Mouse (Mus musculus) heart, adult 2 months (tissue): ENCODE results near the gene Cdh5. TPM values are rescaled to one million over a fixed set of nuclear protein-coding genes. Genes with fewer than 3 reads are reported as not detected.
"Not testable (repeated sequence)": the region's sequence is repeated elsewhere in the genome, so short reads cannot be mapped to it uniquely, and the experiment has no call there.

ENCODE experiments used
- DNase-seq, 2 experiments: peaks; one replicate each; pipeline ENCODE4 v3.0.0; 2021
- H3K27ac ChIP-seq: fragments of 200-600 bp; 2 replicates; pipeline ENCODE4 v1.8.1; 2022
- H3K27me3 ChIP-seq: fragments of 200-500 bp; 2 replicates; pipeline ENCODE4 v1.6.1; 2012; ENCODE audit warnings: mild to moderate bottlenecking, low read length, inconsistent platforms, mixed read lengths; ENCODE audit not compliant: control insufficient read depth, insufficient read depth
- H3K36me3 ChIP-seq: fragments of 200-500 bp; 2 replicates; pipeline ENCODE4 v1.6.1; 2012; ENCODE audit warnings: low read length, inconsistent platforms; ENCODE audit not compliant: control insufficient read depth, insufficient read depth
- H3K4me1 ChIP-seq: fragments of 200-500 bp; 2 replicates; pipeline ENCODE4 v1.6.1; 2011; ENCODE audit warnings: low read length; ENCODE audit not compliant: control insufficient read depth, insufficient read depth
- H3K4me3 ChIP-seq: fragments of 200-600 bp; 2 replicates; pipeline ENCODE4 v1.8.1; 2022
- H3K79me2 ChIP-seq: fragments of 200-500 bp; replicated peaks from 2 replicates; pipeline ENCODE4 v1.6.1; 2012; ENCODE audit warnings: mild to moderate bottlenecking, inconsistent platforms, low read length, moderate library complexity, mixed read lengths; ENCODE audit not compliant: control insufficient read depth, insufficient read depth
- H3K9ac ChIP-seq: fragments of 200-500 bp; 2 replicates; pipeline ENCODE4 v1.6.1; 2012; ENCODE audit warnings: low read depth, mild to moderate bottlenecking, control low read depth, inconsistent platforms, low read length, mixed read lengths
- CTCF ChIP-seq: fragments of 200-600 bp; IDR thresholded peaks from 2 replicates; pipeline ENCODE4 v1.8.1; 2022; ENCODE audit warnings: antibody characterized with exemption, mild to moderate bottlenecking, moderate library complexity
- EP300 ChIP-seq: fragments of 200-500 bp; IDR thresholded peaks from 2 replicates; pipeline ENCODE4 v1.6.1; 2011; ENCODE audit warnings: low read depth, low read length, control low read depth; ENCODE audit not compliant: insufficient read depth
- POLR2A ChIP-seq: fragments of 200-500 bp; IDR thresholded peaks from 2 replicates; pipeline ENCODE4 v1.6.1; 2011; ENCODE audit warnings: mild to moderate bottlenecking, low read depth, low read length, control low read depth; ENCODE audit not compliant: insufficient read depth
- WGBS: fragments of 180-500 bp; shearing (Covaris S2); methylation state at CpG from one replicate; pipeline ENCODE4 v1.1.7; 2018; 5-methylcytosine and 5-hydroxymethylcytosine counted together
- intact Hi-C: fragments of 180-260 bp; cut with DNase I; formaldehyde crosslinking; loops from one replicate; pipeline ENCODE4 v1.15.1; 2025
- polyA plus RNA-seq: library from polyadenylated mRNA; depleted of rRNA; stranded (reverse); fragments of >200 nt; gene quantifications from 2 replicates; pipeline ENCODE4 v1.2.3, GENCODE M21; 2012
- total RNA-seq, 2 experiments: library from RNA; stranded (reverse); gene quantifications; 2 replicates each; pipeline ENCODE4 v1.2.3; 2021

Gene Cdh5
- total and polyA plus RNA-seq, 3 experiments, result 112 to 115 (median 113) TPM

DNA sequence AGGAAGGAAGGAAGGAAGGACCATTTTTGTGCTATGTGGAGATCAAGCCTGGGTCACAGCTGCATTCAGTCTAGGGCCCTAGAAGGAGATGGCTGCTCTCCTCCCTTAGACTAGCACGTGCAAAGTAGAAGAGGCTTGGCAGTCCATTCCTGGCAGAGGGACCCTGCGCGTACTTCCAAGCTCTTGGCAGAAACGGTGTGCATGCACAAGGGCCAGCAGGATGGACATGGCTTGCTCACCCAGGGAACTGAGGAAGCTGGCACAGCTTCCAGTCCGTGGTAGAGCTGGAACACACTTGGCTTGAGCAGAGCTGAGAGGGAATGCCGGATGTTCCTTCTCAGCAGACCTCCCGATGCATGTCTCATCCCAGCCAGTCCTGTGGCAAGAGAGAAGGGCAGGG is 36.2 kb upstream of the Cdh5 start:
- Histone ChIP-seq H3K4me1 (peaks cover 2% of the 10 kb centered on the region; the same call in 1 of the 2 replicates), H3K4me3 (no peak overlapping the region), H3K79me2 (no peaks in the 10 kb centered on the region), H3K36me3 (no peaks in the 10 kb centered on the region), H3K9ac (no peak overlapping the region), H3K27ac (no peak overlapping the region), H3K27me3 (no peaks in the 10 kb centered on the region)
- TF ChIP-seq EP300, result no peak
- peak; percentile 26 to 44 for DNase-seq
- 50% methylated on average over 7 of the region's 7 CpGs for WGBS
- intact Hi-C loops, result no loop called here

DNA sequence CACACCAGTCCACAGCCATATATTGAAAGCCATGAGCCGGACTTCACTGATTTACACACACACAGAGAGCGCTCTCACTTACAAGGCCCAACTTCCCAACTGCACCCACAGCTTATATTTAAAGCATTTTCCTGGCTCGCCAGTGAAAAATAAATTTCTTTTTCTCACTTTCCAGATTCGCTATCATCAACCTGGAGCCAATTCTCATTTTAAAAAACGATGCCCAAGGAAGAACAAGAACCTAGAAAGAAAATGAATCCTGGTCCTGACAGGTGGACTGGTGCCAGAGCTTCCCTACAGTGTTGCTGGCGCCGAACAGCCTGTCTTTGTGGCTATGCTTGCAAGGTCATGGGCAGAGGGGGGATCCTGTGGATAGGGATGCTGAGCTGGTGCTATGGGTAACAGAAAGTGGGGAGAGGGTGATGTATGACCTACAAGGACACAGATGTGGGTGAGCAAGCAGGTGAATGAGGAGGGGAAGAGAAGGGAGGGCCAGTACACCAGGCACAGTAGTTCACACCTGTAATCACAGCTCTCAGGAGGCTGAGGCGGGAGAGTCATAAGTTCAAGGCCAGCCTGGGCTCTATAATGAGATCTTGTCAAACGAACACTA is 35.4 kb upstream of the Cdh5 start:
- intact Hi-C loops, result no loop called here

DNA sequence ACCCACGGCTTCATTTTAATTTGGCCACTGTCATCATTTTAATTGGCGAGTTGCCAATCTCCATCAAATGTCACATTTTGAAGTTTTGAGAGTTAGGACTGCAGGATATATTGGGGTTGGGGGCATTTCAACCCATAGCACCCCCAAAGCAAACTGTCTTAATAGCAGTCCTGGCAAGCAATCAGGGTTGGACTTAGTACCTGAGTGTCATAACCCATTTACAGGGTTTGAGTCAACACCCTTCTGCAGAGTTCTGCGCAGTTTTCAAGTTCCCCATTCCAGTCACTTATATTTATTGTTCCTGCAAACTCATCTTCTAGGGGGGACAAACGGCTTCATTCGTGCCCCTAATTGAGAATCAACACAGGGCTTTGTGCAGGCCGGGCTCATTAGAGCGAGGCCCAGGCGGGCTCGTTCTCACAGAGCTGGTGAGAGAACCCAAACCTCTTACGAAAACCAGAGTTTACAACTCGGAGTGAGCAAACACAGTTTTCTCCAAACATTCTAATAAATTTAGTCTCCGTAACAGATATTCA is 34.0 kb upstream of the Cdh5 start:
- peak in 1 of 2 experiments; percentile 5 for DNase-seq
- WGBS, result 90% methylated on average over 12 of the region's 12 CpGs

More for the DNA sequence above, 35.4 kb upstream of the Cdh5 start:
- Histone ChIP-seq H3K9ac (no peak overlapping the region), H3K36me3 (no peaks in the 10 kb centered on the region), H3K79me2 (no peaks in the 10 kb centered on the region), H3K4me1 (peaks cover 2% of the 10 kb centered on the region; the same call in 1 of the 2 replicates), H3K27me3 (no peaks in the 10 kb centered on the region), H3K4me3 (no peak overlapping the region), H3K27ac (no peak overlapping the region)
- 85% methylated on average over 9 of the region's 9 CpGs for WGBS
- peak in 1 of 2 experiments; percentile 6 for DNase-seq
- TF ChIP-seq POLR2A (no peak), EP300 (no peak), CTCF (no peak)

DNA sequence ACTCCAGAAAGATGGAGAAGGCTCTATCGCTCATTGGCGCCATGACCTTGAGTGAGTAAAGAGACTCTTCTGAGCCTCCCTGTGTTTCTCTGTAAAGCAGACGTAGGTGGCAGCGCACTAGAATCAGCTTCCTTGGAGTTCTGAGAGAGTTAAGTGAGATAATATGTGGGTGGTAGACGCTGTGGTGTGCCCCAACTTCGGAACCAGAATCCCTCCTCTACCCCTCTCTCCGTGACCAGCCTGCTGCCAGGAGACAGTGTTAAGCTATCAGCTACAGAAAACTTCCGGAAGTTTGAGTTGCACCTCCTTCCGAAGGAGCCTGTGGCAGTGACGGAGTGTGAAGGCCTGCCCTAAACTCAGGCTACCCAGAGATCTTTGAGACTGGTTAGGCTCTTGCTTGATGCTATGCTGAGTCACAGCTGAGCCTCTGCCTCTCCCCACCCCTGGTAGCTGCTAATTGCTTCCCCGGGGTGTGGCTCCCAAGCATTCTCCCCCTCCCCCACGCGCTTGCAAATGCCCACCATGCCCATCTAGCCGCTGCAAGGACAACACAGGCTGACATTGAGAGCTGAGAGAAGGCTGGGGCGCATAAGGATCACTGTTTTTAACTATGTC is 32.9 kb upstream of the Cdh5 start:
- no peaks in the 10 kb centered on the region for H3K27me3 ChIP-seq
- H3K4me1 ChIP-seq, result peaks cover 2% of the 10 kb centered on the region; the same call in 1 of the 2 replicates
- no peak for DNase-seq
- H3K9ac ChIP-seq, result no peak overlapping the region
- no peak overlapping the region for H3K27ac ChIP-seq
- no peak overlapping the region for H3K4me3 ChIP-seq
- H3K79me2 ChIP-seq, result no peaks in the 10 kb centered on the region
- intact Hi-C loops, result no loop called here
- TF ChIP-seq CTCF (no peak), EP300 (no peak), POLR2A (no peak)
- WGBS, result 59% methylated on average over 15 of the region's 15 CpGs
- no peaks in the 10 kb centered on the region for H3K36me3 ChIP-seq

More for the DNA sequence above, 34.0 kb upstream of the Cdh5 start:
- peaks cover 2% of the 10 kb centered on the region; the same call in 1 of the 2 replicates for H3K4me1 ChIP-seq
- H3K36me3 ChIP-seq, result no peaks in the 10 kb centered on the region
- no peak overlapping the region for H3K9ac ChIP-seq
- no peak overlapping the region for H3K4me3 ChIP-seq
- TF ChIP-seq EP300 (no peak), POLR2A (no peak), CTCF (no peak)
- H3K27ac ChIP-seq, result no peak overlapping the region
- no peaks in the 10 kb centered on the region for H3K79me2 ChIP-seq
- intact Hi-C loops, result no loop called here
- H3K27me3 ChIP-seq, result no peaks in the 10 kb centered on the region

DNA sequence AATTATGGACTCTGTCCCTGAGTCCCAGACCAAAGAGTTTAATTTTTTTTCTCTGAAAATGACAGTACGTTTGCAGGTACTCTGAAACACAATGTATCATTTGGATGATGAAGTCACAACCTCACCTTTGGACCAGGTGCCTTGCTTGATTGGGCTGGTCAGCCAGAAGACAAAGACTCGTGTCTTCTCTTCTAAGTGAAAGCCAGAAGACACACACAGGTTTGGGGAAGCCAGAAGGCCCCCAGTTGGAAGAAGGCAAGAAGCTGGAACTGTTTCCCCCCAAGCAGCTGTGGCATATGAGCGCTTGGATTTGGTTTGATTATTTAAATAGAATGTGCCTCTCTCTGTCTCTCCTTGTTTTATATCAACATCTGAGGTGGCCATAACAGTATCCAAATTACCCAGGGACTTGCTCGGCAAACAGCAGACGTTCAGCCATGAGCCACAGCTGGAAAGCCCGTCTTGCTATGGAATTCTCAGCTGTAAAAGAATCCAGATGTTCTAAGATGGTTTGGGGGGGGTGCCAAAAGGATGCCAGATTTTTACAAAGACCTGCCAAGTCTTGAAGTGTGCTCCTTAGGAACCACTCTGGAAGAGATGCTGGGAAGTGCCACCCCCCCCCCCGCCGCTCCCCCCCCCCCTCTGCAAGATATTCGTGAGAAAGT is 31.1 kb upstream of the Cdh5 start:
- H3K4me3 ChIP-seq, H3K27ac ChIP-seq, H3K4me1 ChIP-seq, H3K79me2 ChIP-seq, intact Hi-C loops, H3K9ac ChIP-seq, DNase-seq, H3K27me3 ChIP-seq, H3K36me3 ChIP-seq: not testable (repeated sequence)
- WGBS, result 65% methylated on average over 9 of the region's 9 CpGs

DNA sequence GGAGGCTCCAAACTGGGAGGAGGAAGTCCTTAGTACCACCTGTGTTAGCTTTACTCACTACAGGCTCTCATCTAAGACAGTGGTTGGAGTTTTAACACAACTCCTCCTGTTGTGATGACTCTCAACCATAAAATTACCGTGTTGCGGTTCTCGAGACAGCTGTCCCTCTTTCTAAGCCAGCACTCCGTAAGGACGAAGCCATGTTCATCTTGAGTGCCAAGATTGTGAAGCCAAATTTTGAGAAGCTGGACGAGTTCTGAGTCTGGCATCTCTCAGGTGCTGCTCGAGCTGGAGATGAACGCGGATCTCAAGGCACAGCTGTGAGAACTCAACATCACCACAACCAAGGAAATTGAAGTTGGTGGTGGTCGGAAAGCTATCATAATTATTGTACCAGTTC is 30.5 kb upstream of the Cdh5 start:
- intact Hi-C loops, result no loop called here
- no peak overlapping the region for H3K9ac ChIP-seq
- no peak for DNase-seq
- H3K4me1 ChIP-seq, result no peaks in the 10 kb centered on the region
- no peaks in the 10 kb centered on the region for H3K79me2 ChIP-seq
- no peak overlapping the region for H3K4me3 ChIP-seq
- WGBS, result 71% methylated on average over 10 of the region's 10 CpGs
- no peaks in the 10 kb centered on the region for H3K36me3 ChIP-seq
- TF ChIP-seq CTCF (no peak), EP300 (no peak), POLR2A (no peak)
- no peak overlapping the region for H3K27ac ChIP-seq
- H3K27me3 ChIP-seq, result no peaks in the 10 kb centered on the region
